Mouse (Mus musculus) midbrain, embryonic 16.5 days (tissue): ENCODE results near the gene Ap2a1. TPM values are rescaled to one million over a fixed set of nuclear protein-coding genes. Genes with fewer than 3 reads are reported as not detected.

Source experiments
- ATAC-seq: fragments of 200-750 bp; cut with Nextera tagmentation; 2 replicates; pipeline ENCODE4 v1.8.0; 2017; ENCODE audit warnings: moderate TSS enrichment
- H3K27ac ChIP-seq: fragments of 300-500 bp; sonication (generic); 2 replicates; pipeline ENCODE4 v1.5.1; 2014; ENCODE audit warnings: mild to moderate bottlenecking, low read length, mixed read lengths
- H3K27me3 ChIP-seq: fragments of 300-500 bp; sonication (generic); 2 replicates; pipeline ENCODE4 v1.6.1; 2014; ENCODE audit warnings: low read depth, low read length, mixed read lengths; ENCODE audit not compliant: control insufficient read depth, insufficient read depth
- H3K36me3 ChIP-seq: fragments of 300-500 bp; sonication (generic); 2 replicates; pipeline ENCODE4 v1.6.1; 2014; ENCODE audit warnings: mild to moderate bottlenecking, low read length, moderate library complexity, mixed read lengths; ENCODE audit not compliant: control insufficient read depth, insufficient read depth
- H3K4me1 ChIP-seq: fragments of 300-500 bp; sonication (generic); 2 replicates; pipeline ENCODE4 v1.6.1; 2014; ENCODE audit warnings: mild to moderate bottlenecking, low read length, mixed read lengths; ENCODE audit not compliant: control insufficient read depth, insufficient read depth
- H3K4me2 ChIP-seq: fragments of 300-500 bp; sonication (generic); 2 replicates; pipeline ENCODE4 v1.6.1; 2014; ENCODE audit warnings: mild to moderate bottlenecking, low read length, mixed read lengths
- H3K4me3 ChIP-seq: fragments of 300-500 bp; sonication (generic); 2 replicates; pipeline ENCODE4 v1.5.1; 2014; ENCODE audit warnings: low read depth, mild to moderate bottlenecking, low read length, moderate library complexity, mixed read lengths
- H3K9ac ChIP-seq: fragments of 300-500 bp; sonication (generic); 2 replicates; pipeline ENCODE4 v1.6.1; 2014; ENCODE audit warnings: low read depth, low read length, mixed read lengths
- H3K9me3 ChIP-seq: fragments of 300-500 bp; sonication (generic); replicated peaks from 2 replicates; pipeline ENCODE4 v1.6.1; 2014; ENCODE audit warnings: mild to moderate bottlenecking, low read length, mixed read lengths; ENCODE audit not compliant: control insufficient read depth, poor library complexity, severe bottlenecking
- WGBS: fragments of 180-500 bp; shearing (Covaris S2); extraction: QIAGEN DNeasy Blood & Tissue Kit; methylation state at CpG from one replicate; pipeline ENCODE4 v1.1.7; 2014; 5-methylcytosine and 5-hydroxymethylcytosine counted together
- polyA plus RNA-seq: library from polyadenylated mRNA; unstranded; fragments of >200 nt; fragmentation: Nextera tagmentation; extraction: Ambion mirVana; gene quantifications from 2 replicates; pipeline ENCODE4 v1.2.1, GENCODE M21; 2015

Ap2a1 gene
- polyA plus RNA-seq, 1 experiment from 2014 or later: 136 TPM

DNA sequence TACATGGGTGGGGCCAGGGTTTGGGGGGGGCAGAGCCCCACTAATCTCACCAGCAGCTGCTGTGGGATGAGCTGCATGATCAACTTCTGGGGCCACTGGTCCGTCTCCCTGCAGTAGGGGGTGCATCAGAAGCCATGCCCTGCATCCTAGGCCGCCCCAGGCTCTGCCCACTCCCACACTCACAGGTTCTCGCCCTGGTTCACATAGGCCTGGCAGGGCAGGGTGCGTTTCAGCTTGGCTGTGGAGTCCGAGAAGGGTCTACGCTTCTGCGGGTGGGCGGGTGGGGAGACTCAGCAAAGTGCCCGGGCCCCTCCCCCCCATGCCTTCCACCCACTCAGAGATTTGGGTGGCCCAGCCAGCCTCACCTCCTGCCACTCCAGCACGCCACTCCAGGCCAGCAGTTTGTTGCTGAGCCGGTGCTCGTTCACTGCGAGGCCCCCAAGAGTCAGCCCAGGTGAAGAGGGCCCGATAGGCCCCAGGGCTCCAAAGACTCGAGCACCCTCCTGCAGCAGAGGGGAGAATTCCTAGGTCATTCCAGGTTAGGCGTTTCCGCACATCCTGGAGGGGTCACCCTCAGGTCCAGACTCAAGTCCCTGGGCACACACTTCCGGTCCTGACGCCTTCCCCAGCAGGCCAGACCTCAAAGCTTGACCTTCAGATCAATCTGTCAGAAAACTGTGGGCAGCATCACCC lies 62.1 kb downstream of the Ap2a1 start:
- H3K27me3 ChIP-seq: no peaks in the 10 kb centered on the region
- 71% methylated on average over 19 of the region's 19 CpGs for WGBS
- H3K4me1 ChIP-seq: peaks cover 44% of the 10 kb centered on the region
- H3K36me3 ChIP-seq: peaks cover 34% of the 10 kb centered on the region
- H3K9ac ChIP-seq: peak overlapping the region; percentile 93
- H3K27ac ChIP-seq: no peak overlapping the region
- no peaks in the 10 kb centered on the region for H3K9me3 ChIP-seq
- H3K4me3 ChIP-seq: peak overlapping the region; percentile 76
- peak overlapping the region; percentile 97 for H3K4me2 ChIP-seq
- no peak for ATAC-seq

- Histone ChIP-seq H3K4me2 (peak overlapping the region; percentile 97), H3K9ac (peak overlapping the region; percentile 93), H3K9me3 (no peaks in the 10 kb centered on the region), H3K4me3 (peak overlapping the region; percentile 7), H3K36me3 (peaks cover 38% of the 10 kb centered on the region), H3K4me1 (peaks cover 44% of the 10 kb centered on the region), H3K27me3 (no peaks in the 10 kb centered on the region), H3K27ac (peak overlapping the region; percentile 38; the same call in 1 of the 2 replicates)
- ATAC-seq: no peak
- whole genome bisulfite sequencing: 53% methylated on average over 15 of the region's 15 CpGs
Observed at GRCm38 (mm10) chr7:44866276-44867009, 62.9 kb downstream of the Ap2a1 start.

GRCm38 (mm10) chr7:44864595-44865542 lies 64.4 kb downstream of the Ap2a1 start:
- Histone ChIP-seq H3K4me3 (no peak overlapping the region), H3K36me3 (peaks cover 38% of the 10 kb centered on the region), H3K9me3 (no peaks in the 10 kb centered on the region), H3K27ac (0 out of 2 replicates have a peak overlapping the region, but pooled peaks have one; percentile 13), H3K4me2 (no peak overlapping the region), H3K9ac (0 out of 2 replicates have a peak overlapping the region, but pooled peaks have one; percentile 21), H3K27me3 (no peaks in the 10 kb centered on the region), H3K4me1 (peaks cover 42% of the 10 kb centered on the region)
- 81% methylated on average over 24 of the region's 24 CpGs for WGBS
- no peak for ATAC-seq

DNA sequence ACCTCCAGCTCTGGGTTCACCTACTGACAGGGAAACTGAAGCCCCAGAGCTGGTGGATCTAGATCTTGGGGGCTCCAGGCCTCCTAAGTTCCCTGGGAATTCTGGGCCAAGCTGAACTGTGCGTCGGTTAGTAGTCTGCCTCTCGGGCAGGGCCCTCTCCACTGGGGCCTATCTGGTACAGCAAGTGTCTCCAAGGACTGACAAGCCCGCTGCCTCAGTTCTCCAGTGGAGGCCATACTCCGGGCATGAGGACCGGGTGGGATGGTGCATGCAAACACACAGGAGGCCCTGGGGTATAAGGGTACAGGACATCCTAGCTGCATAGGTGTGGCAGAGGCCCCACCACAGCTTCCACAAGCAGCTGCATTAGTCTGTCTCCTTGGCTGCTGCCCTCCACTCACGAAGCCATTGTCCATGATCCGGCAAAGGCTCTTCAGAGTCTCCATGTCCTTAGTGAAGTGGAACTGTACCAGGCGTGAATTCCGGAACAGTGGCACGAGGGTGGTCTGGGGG lies 65.3 kb downstream of the Ap2a1 start:
- Histone ChIP-seq H3K4me2 (no peak overlapping the region), H3K4me1 (peaks cover 42% of the 10 kb centered on the region), H3K27ac (no peak overlapping the region), H3K4me3 (no peak overlapping the region), H3K9ac (no peak overlapping the region), H3K9me3 (no peaks in the 10 kb centered on the region), H3K36me3 (peaks cover 38% of the 10 kb centered on the region), H3K27me3 (no peaks in the 10 kb centered on the region)
- 83% methylated on average over 11 of the region's 11 CpGs for WGBS
- no peak for ATAC-seq

GRCm38 (mm10) chr7:44863210-44863609 lies 66.1 kb downstream of the Ap2a1 start:
- H3K4me1 ChIP-seq: peaks cover 42% of the 10 kb centered on the region
- no peaks in the 10 kb centered on the region for H3K27me3 ChIP-seq
- ATAC-seq: no peak
- H3K36me3 ChIP-seq: peaks cover 38% of the 10 kb centered on the region
- no peaks in the 10 kb centered on the region for H3K9me3 ChIP-seq
- no peak overlapping the region for H3K27ac ChIP-seq
- WGBS: 92% methylated on average over 14 of the region's 14 CpGs
- no peak overlapping the region for H3K4me2 ChIP-seq
- H3K4me3 ChIP-seq: no peak overlapping the region
- H3K9ac ChIP-seq: no peak overlapping the region

DNA sequence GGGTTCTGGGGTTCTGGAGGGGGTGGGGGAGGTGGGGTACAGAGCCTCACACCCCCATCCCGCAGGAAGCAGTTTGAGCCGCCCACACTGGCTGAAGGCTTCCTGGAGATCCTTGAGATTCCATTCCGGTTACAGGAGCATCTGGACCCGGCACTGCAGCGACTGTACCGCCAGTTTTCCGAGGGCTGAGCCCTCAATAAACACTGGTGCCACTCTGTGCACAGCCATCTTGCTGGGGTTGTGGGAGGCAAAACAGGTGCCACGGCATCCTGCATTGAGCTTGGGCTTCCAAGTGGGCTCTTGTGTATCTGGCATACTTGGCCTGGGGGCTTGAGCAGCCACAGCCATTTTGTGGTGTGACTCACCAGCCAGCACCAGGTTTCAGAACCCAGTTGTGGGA lies 66.9 kb downstream of the Ap2a1 start:
- Histone ChIP-seq H3K9me3 (no peaks in the 10 kb centered on the region), H3K36me3 (peaks cover 38% of the 10 kb centered on the region), H3K4me2 (no peak overlapping the region), H3K27ac (no peak overlapping the region), H3K4me1 (peaks cover 41% of the 10 kb centered on the region), H3K4me3 (no peak overlapping the region), H3K27me3 (no peaks in the 10 kb centered on the region), H3K9ac (no peak overlapping the region)
- ATAC-seq: no peak
- 95% methylated on average over 8 of the region's 8 CpGs for WGBS

DNA sequence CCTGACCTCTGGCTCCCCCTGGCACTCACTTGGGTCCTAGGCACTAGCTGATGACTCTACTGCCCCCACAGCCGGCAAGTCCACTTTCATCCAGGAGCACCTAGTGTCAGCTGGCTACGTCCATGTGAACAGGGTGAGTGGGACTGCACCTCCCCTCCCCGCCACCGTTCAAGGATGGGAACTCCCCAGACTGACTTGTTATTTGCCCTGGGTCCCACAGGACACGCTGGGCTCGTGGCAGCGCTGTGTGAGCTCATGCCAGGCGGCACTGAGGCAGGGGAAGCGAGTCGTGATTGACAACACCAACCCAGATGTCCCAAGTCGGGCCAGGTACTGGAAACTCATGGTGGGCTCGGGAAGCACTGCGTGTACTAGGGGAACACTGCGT lies 67.9 kb downstream of the Ap2a1 start:
- Histone ChIP-seq H3K9ac (no peak overlapping the region), H3K9me3 (no peaks in the 10 kb centered on the region), H3K4me3 (no peak overlapping the region), H3K4me1 (peaks cover 33% of the 10 kb centered on the region), H3K36me3 (peaks cover 38% of the 10 kb centered on the region), H3K4me2 (no peak overlapping the region), H3K27ac (no peak overlapping the region), H3K27me3 (no peaks in the 10 kb centered on the region)
- WGBS: 81% methylated on average over 14 of the region's 14 CpGs
- ATAC-seq: no peak

- Histone ChIP-seq H3K4me2 (no peak overlapping the region), H3K27ac (peak overlapping the region; percentile 6; the same call in 1 of the 2 replicates)
- ATAC-seq: no peak
Observed at GRCm38 (mm10) chr7:44860576-44861428, 68.5 kb downstream of the Ap2a1 start.

More at GRCm38 (mm10) chr7:44860576-44861428, 68.5 kb downstream of the Ap2a1 start:
- H3K9ac ChIP-seq: no peak overlapping the region
- H3K27me3 ChIP-seq: no peaks in the 10 kb centered on the region
- H3K4me1 ChIP-seq: peaks cover 28% of the 10 kb centered on the region
- WGBS: 51% methylated on average over 22 of the region's 22 CpGs
- peaks cover 36% of the 10 kb centered on the region for H3K36me3 ChIP-seq
- H3K4me3 ChIP-seq: no peak overlapping the region
- no peaks in the 10 kb centered on the region for H3K9me3 ChIP-seq
